Mouse (Mus musculus): Measurements from ENCODE around the gene Rcor2.

Rcor2 gene

DNA sequence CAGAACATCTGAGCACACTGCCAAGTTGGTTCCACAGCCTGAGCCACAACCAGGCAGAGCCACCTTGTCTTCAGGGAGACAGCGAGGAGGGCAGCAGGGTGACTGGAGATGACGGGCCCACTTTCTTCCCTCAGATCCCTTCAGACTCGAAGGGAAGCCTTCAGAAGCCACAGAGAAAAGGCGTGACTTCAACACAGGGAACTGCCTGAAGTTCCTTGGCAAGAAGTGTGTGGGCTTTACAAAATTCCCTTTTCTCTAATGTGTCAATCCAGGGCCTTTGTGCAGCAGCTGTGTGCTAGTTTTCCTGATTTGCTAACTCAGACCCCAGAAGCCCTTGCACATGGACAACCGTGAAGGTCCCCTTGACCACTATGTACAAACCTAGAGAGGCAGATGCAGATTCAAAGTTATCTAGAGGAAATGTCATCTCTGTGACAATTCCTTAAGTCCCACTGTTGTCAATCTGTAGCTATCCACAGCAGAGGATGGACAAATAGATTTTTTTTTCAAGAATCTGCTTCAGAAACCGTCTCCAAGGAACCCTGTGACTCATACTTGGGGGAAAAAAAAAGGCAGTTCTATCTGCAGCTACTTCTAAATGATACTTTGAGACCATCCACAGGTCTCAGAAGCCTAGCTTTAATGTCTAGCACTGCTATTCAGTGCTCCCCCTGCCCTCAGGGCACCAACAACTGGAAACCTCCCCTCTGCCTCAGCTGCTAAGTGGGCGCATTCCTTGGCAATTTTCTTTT lies 25.0 kb downstream of the Rcor2 start:
- no peak for DNase-seq (ENCODE audit: low spot score in 2 of 2)

DNA sequence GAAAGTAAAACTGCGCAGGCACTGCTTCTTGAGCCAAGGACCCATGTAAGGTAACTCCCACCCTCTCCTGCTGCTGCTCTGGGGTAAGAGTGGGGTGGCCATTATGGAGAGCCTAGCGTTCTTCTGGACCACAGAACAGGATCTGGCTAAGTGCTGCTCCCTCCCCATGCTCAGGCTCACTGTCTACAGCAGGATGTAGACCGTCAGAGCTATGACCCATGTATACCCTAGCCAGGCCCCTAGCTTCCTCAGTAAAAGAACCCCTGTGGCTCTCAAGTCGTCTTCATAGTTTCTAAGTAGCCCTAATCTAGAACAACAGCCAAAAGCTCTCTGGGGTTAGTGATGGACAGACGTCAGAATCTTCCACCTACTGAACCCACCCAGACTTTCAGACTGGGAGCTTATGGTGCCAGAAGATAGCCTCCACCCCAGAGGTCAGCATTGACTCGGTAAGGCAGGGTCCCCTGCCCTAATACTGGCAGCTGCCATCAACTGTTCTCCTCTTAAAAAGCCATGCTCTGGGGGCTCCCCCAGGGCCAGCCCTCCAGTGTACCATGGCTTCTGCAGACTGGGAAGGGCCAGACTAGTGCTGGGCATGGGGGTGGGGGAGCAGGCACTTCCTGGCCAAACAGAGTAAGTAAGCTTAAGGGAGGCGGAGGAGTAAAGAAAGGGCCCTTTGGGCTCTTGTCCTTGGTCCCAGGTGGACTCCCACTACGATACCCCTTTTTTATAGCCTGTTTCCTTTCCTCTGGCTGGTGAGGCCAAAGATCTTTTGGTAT lies 27.2 kb downstream of the Rcor2 start:
- peak; percentile 45 to 48 for DNase-seq (ENCODE audit: low spot score in 2 of 2)

DNA sequence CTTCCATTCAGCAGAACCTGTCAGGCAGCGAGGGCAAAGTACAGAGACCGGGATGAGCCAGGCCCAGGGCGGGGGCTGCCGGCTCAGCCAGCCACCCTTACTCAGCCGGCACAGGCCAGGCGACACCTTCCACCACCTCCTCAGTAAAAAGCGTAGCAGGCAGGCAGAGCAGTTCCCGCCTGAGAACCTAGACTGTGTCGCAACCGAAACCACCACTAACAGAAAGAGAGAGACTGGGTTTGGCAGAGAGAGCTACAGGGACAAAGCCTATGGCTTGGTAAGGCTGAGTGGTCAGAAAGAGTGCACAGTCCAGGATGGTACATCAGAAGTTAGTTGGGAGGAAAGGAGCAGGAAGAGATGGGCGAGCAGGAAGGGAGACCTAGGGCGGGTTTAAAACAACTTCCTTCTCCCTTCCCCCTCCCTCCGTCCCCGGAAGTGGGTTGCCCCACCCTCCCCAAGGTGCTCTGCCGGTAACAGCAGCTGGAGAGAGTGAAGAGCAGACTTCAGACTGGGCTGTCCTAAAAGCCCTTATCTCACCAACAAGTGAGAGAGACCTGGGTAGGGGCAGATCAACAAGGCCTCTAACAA lies 28.0 kb downstream of the Rcor2 start:
- peak; percentile 69 to 83 for DNase-seq (ENCODE audit: low spot score in 2 of 2)

DNA sequence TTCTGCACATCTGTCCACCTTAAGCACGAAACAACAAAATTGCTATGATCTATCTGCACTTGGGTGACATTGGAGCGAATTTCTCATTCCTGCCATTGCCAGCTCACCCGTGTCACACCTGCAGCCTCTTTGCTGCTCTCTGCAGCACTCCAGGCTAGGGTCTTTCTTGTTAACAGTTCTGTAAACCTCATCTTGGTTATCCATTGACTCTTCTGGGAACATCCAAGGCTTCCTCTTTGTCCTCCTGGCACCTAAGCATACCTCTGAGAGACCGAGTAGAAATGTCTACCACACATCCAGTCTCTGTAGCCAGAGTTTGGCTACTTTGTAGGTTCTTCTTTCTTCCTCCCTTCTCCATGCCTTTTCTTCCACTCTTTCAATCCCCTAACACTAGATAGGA lies 28.8 kb downstream of the Rcor2 start:
- no peak for DNase-seq (ENCODE audit: low spot score in 2 of 2)

DNA sequence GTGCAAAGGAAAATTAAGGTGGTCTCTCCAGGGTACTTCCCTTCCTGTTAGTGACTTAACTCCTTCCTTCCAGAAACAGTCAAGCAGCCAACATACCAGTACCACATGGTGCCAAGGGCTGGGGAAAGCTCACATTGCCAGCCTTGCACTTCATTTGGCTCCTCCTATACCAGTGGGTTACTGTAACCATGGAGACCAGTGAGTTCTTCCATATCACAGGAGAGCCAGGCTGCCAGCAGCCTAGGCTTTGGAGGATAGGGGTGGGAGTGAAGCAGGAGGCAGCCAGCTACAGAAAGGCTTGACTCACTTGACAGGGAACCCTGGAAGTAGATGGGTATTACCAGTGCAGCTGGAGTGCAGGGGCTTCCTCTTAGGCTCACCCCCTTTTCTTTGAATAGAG lies 31.9 kb downstream of the Rcor2 start:
- DNase-seq (ENCODE audit: low spot score in 2 of 2): no peak

DNA sequence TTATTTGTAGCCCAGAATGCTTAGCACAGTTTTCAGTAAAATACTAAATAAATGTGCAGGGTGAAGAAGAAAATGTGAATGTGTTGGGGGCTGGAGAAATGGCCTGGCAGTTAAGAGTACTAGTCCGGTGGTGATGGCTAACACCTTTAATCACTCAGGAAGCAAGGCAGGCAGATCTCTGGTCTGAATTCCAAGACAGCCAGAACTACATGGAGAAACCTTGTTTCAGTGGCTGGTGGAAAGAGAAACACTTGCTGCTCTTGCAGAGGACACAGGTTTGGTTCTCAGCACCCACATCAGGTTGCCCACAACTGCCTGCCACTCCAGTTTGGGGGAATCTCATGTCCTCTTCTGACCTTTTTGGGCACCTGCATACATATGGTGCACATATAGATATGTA lies 33.0 kb downstream of the Rcor2 start:
- DNase-seq (ENCODE audit: low spot score in 2 of 2): no peak

DNA sequence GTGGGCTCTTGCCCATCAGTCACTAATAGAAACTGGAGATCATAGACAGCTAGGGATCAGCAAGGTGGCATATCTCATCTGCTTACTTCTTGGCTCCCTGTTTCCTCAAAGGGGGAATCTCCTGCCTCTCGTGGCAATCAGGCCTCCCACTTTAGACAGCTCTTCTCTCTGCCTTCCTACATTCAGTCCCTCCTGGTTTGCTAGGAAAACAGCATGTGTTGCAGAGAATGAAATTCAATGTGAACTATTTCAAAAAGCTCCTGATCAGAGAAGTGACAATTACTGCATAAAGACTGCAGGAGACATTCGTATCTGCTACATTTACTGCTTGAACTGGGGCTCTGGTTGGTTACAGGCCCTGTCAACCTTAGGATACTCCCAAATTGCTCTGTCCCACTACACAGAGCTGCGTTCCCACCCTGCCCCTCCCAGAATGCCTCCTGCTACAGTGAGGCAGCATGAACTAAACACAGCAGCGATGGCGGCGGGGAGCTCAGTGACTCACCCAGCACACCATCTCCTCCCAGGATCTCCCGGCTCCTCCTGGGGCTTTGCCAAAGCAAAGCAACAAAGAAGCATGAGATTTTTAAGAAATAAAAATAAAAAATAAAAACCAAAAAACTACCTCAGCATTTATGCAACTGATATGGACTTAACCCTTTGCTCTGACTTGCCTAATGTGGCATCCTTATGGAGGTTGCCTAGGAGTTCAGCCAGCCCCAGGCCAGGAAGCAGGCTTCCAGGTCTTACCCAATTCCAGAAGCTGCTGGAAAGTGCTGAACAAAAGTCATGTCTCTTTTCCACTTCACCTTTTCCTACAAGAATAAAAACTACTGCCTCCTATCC lies 34.7 kb downstream of the Rcor2 start:
- DNase-seq (ENCODE audit: low spot score in 2 of 2): no peak

DNA sequence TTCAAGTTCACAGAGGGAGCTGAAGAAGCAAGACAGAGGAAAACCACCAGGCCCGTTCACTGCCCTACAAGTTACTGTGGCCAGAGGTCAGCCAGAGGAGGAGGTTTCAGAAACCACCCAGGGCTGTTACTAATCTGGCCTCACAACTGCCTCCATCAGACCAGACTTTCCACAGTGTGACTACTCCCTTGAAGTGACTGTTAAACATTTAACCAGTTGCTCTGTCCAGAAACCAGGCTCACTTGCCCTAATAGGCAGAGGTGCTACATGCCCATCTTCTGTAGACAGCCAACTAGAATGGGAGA lies 35.3 kb downstream of the Rcor2 start:
- DNase-seq (ENCODE audit: low spot score in 2 of 2): no peak

DNA sequence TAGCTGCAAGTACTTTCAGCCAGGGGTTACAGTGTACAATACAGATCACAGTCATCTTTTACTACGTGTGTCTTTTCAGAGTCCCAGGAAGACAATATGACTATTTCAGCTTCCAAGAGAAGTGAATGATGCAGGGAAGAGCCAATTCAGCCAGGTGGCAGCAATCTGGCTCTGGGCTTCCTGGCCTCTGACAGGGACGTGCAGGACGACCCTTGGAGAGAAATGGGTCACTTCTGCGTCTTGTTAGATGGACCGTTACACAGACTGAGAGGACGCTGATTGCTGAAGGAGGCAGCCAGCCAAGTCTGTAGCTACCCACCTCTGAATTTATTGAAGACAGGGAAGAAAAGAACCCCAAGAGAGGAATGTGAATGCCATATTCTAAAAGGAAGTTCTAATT lies 36.7 kb downstream of the Rcor2 start:
- DNase-seq (ENCODE audit: low spot score in 2 of 2): no peak

DNA sequence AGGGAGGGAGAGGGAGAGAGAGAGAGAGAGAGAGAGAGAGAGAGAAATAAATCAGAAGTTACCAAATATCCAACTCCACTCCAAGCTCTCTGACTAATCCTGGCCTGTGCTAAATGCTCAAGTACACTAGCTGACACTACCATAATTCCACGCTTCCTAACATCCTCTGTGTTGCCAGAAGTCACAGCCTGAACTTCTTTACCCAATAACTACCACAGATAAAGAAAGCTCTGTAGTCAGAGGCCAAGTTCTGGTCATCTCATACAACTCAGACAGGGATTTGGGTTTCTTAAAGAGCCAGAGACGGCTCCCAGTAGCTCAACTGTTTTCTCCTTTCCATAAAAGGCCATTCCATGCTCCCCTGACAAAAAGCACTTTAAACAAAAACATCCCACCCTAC lies 37.7 kb downstream of the Rcor2 start:
- no peak for DNase-seq (ENCODE audit: low spot score in 2 of 2)

DNA sequence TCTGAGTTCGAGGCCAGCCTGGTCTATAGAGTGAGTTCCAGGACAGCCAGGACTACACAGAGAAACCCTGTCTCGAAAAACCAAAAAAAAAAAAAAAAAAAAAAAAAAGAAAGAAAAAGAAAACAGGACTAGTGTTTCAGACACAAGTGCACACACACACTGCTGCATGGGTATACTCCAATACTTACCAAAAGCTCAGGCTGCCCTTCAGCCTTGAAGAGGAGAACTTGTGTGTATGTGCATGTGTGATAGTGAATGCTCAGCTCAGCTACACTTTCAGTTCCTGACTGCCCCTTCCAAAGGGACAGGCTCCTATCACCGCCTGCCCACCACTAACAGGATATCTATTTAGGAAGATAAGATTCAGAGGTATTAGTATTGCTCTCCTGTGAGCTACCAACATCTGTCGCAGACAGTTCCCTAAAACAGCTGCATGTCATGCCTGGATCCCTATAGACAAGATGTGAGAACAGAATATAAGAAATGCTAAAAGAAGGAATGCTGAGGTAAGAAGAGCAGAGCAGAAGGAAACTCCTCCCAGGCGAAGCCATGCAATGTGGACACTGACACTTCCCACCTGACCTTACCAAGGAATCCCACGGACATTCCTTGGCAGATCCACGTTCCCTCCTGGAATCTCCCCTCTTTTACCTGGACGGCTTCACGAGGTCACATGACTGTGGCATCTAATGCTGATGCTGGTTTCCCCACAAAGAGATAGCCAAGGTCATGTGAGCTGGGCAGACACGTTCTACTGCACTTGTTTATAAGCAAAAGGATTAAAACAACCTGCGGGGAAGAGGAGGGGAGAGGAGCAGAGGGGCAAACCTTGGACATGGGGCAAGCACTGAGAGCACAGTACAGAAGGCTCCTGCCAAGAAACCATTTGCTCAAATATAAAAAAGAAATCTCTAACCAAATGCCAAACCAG lies 38.5 kb downstream of the Rcor2 start:
- DNase-seq (ENCODE audit: low spot score in 2 of 2): no peak

DNA sequence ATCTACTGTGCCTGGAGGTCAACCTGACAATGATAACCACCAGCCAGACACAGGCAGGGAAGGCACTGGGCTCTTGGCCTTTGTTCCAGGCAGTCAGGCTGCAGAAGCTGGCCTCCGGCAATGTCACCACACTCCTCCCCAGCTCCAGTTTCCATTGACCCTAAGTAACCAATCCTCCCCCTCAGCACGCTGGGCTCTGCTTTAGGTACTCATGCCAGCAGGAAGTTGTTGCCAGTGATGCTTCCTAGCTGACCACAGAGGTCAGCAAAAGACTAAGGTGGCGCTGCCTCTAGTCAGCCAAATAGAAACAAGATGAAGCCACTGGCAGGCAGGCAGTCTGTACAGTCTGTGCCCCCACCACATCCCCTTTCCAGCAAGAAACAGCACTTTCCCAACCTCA lies 39.8 kb downstream of the Rcor2 start:
- no peak for DNase-seq (ENCODE audit: low spot score in 2 of 2)

DNA sequence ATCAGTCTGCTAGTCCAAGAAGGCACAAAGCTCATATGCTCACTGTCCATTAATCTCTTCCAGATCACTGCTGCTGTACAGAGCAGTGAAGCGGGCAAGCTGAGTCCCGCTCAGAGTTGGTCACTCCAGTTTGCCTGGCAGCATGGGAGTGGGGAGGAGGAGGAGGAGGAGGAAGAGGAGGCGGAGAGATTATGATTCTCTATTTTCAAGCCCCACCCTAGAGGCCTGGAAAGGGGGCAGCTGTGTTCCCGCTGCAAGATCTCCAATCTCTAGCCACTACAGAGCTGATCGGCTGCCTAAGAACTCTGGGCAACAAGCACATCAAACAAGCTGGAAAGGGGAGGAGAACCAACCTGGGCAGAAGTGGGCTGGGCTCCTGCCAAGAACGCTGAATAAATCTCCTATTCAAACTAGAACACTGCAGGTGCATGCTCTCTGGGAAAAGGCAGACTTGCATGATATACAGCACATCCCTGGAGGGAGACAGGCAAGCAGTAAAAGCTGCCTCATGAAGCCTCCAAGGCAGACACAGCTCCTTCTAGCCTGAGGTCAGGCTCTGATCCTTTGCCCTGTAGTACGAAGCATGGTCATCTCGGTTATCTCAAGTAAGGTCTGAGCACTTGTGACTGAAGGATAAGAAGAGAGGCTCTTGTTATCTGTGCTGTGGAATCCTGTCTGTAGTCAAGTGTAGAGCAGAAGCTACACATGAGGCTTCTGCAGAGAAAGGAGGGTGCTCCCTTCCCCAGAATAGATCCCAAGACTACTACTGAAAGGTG lies 41.1 kb downstream of the Rcor2 start:
- no peak for DNase-seq (ENCODE audit: low spot score in 2 of 2)

DNA sequence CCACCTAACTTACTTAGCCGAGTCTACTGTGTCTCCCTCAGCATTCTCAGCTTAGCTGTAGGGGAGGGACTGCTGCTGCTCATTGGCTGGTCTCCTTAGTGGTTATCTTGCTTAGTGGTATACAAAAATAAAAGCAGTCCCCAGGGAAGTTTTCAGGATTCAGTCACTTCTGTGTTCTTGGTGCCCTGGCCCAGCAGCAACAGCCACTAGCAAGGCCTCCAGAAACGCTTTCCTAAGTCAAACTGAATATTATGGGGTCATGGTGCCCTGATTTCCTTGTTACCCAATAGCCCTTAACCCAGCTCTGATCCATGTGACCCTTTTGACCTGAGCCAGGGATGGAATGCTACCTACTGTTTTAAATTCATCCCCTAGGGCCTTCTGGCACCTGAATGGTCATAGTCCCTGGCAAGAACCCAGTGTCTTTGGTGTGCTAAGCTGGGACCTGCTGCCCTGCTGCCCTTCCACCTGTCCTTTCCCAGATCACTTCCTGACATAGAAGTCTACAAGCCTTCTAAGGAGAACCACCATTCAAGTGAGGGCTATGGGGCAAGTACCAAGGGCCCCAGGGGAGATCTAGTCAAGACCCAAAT lies 42.7 kb downstream of the Rcor2 start:
- DNase-seq (ENCODE audit: low spot score in 2 of 2): no peak

DNA sequence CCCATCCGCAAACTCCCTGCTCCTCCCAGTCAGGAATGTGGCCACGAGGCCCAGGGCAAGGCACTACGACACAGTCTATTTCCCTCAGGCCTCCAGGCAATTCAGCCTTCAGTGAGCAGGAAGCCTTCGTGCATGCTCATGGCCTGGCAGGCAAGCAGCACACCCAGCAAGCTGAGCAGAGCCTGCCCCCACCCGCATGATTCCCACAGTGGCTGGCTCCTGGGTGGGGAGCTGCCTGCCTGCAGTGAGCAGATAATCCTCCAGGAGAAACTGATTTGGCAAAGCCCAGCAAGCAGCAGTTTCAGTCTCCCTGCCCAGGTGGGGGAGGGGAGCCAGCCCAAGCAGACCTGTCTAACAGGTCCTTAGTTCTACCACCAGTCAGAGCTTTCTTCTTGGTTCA lies 43.6 kb downstream of the Rcor2 start:
- peak in 1 of 2 experiments; percentile 56 for DNase-seq (ENCODE audit: low spot score in 2 of 2)

DNA sequence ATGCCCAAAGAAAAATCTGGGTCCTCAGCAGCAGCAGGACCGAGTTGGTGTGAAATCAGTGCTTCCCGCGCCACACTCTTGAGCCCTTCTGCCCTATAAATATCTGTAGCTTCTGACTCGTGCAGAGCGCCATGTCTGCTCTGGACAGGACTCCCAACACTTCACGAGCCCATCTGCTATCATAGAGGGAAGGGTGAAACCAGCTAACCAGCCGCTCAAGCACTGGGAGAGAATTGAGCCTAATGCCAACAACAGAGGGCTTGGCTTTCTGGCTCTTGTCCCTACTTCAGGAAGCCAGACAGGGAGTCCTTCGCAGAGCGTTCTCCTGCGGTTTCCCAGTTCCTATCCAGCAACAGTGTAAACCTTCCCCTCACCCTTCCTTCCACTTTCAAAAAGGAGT lies 44.2 kb downstream of the Rcor2 start:
- no peak for DNase-seq (ENCODE audit: low spot score in 2 of 2)

DNA sequence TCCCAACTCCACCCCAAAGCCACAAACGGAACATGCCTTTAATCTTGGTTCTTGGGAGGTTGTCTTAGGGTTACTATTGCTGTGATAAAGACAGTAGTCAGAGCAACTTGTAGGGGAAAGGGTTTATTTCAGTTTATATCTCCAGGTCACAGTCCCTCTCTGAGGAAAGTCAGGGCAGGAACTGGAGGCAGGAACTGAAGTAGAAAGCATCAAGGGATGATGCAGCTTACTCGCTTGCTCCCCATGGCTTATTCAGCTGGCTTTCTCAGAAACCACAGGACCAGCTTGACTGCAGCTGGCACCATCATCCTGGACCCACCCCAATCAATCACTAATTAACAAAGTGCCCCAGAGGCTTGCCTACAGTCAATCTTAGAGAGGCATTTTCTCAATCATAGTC lies 46.5 kb downstream of the Rcor2 start:
- no peak for DNase-seq (ENCODE audit: low spot score in 2 of 2)

DNA sequence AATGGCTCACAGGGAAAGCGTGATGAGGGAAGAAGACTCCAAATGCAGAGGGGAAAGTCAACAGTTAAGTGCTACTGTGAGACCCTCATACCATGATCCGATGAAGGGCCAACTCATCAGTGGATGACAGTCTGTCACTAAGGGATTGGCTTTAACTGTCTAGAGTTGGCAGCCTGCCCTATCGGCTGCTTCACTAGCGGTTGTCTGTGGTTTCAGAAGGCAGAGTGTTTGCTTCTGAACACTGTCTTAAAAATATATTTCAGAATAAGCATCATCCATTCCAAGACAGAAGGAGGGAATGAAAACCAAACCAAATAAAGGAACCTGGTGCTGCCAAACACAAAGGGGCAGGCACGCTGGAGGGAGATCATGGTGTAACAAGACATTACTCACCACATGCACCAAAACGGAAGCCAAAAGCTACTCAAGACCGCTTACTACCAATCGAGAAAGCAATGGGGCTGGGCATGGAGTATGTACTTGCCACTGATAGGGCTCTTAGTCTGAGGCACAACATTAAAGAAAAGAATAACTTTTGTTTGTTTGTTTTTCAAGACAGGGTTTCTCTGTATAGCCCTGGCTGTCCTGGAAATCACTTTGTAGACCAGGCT lies 48.0 kb downstream of the Rcor2 start:
- DNase-seq (ENCODE audit: low spot score in 2 of 2): peak in 1 of 2 experiments; percentile 41

DNA sequence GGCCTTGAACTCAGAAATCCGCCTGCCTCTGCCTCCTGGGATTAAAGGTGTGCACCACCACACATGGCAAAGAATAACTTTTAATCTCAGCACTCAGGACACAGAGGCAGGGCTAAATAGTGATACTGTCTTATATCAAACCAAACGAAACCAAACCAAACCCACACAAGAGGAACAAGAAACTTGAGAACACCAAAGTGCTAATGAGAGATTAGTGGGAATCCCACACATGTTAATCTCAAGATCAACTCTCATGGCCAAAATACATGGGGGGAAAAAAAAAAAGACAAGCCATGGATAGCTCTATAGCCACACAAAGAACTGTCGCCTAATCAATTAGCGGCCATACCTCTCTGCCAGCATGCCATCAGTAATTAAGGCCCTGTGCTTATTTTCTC lies 48.5 kb downstream of the Rcor2 start:
- no peak for DNase-seq (ENCODE audit: low spot score in 2 of 2)

DNA sequence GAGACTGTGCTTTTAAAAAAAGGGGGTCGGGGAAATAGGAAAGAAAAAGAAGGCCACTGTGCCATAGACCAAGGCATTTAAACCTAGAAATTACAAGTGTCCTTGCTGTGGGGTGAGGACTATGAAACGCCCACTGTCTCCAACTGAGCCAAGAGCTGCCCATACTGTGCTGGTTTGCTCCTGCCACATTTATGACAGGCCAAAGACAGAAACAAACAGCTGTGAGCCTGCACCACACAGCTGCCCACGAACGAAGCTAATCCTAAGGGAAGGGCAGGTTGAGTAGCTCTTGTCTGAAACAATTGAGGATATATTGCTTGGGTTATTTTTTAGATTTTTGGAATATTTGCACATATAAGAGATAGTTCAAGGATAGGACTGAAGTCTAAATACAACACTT lies 49.7 kb downstream of the Rcor2 start:
- no peak for DNase-seq (ENCODE audit: low spot score in 2 of 2)

Measured in spleen, postnatal 10 days (tissue).